Mouse (Mus musculus): ENCODE measurements around the gene Krt10. TPM values are rescaled to one million over a fixed set of nuclear protein-coding genes. Genes with fewer than 3 reads are reported as not detected.

Gene Krt10
- polyA plus RNA-seq (2011; ENCODE audit: insufficient read length, low read depth, missing spikeins) = 4.0 and 4.5 TPM in 2 replicates

GRCm38 (mm10) chr11:99389264-99389663 is at the start of gene Krt10:
Gene Krt10, minus strand, starts transcription at chr11:99389364.
- TF ChIP-seq CTCF (IDR thresholded peaks at IDR 0.05; ENCODE audit: borderline replicate concordance, insufficient read depth, low read length) (no peak), POLR2A (IDR thresholded peaks at IDR 0.05; ENCODE audit: low read depth, low read length) (no peak)
- Histone ChIP-seq H3K4me3 (ENCODE audit: insufficient read depth, low read length) (no peak within 1 kb of the TSS), H3K4me1 (ENCODE audit: control insufficient read depth, insufficient read depth, low read length) (no peaks in the 10 kb centered on the region), H3K27ac (ENCODE audit: insufficient read depth, low read length) (no peak within 1 kb of the TSS)

DNA sequence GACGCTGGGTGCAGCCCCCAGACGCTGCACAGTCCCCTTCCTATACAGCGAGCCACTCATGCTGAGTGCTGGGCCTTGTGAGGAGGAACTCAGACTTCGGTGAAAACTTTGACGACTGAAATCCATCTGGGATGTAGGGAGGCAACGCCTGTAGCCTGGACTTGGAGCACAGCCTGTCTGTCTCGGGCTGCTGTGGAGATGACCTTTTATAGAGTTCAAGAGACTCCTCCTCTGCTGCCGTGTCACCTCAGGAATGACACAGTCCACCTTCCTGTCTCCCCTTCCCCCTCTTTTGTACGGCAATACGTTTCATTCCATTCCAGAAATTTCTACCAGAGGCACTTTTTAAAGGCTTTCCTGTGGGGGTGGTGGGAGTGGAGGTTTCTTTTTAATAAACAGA is 48.8 kb upstream of the Krt10 start, which contains the start of gene Krt20:
Gene Krt20 (minus strand): TSS at position 179 of the 400 bp plus-strand sequence.
- no peaks in the 10 kb centered on the region for H3K4me1 ChIP-seq (ENCODE audit: control insufficient read depth, insufficient read depth, low read length)
- no peak within 1 kb of the TSS for H3K27ac ChIP-seq (ENCODE audit: insufficient read depth, low read length)
- no peak for TF ChIP-seq CTCF (IDR thresholded peaks at IDR 0.05; ENCODE audit: borderline replicate concordance, insufficient read depth, low read length)
- no peak for TF ChIP-seq POLR2A (IDR thresholded peaks at IDR 0.05; ENCODE audit: low read depth, low read length)
- H3K4me3 ChIP-seq (ENCODE audit: insufficient read depth, low read length) = no peak within 1 kb of the TSS

DNA sequence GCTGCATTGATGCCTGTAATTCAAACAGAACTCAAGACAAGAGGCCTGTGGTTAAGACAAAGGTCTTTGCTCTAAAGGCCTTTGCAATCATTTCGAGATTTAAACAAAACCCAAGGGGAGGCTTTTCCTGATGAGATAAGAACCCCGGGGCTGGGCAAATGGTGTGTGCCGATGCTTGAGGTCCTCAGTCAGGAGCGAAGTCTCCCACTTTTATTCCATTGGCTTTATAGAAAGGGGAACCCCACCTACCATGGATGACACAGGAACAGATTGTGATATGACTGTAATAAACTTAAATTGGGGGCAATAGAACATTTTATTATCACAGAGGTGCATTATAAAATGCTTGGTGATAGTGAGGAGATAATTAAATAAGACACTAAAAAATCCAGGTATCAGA is 47.5 kb upstream of the Krt10 start:
- Histone ChIP-seq H3K4me3 (ENCODE audit: insufficient read depth, low read length) (no peak overlapping the region), H3K27ac (ENCODE audit: insufficient read depth, low read length) (no peak overlapping the region), H3K4me1 (ENCODE audit: control insufficient read depth, insufficient read depth, low read length) (no peaks in the 10 kb centered on the region)
- no peak for TF ChIP-seq CTCF (IDR thresholded peaks at IDR 0.05; ENCODE audit: borderline replicate concordance, insufficient read depth, low read length)
- no peak for TF ChIP-seq POLR2A (IDR thresholded peaks at IDR 0.05; ENCODE audit: low read depth, low read length)

GRCm38 (mm10) chr11:99430670-99431069 is 41.5 kb upstream of the Krt10 start:
- Histone ChIP-seq H3K27ac (ENCODE audit: insufficient read depth, low read length) (no peak overlapping the region), H3K4me3 (ENCODE audit: insufficient read depth, low read length) (no peak overlapping the region), H3K4me1 (ENCODE audit: control insufficient read depth, insufficient read depth, low read length) (no peaks in the 10 kb centered on the region)
- no peak for TF ChIP-seq CTCF (IDR thresholded peaks at IDR 0.05; ENCODE audit: borderline replicate concordance, insufficient read depth, low read length)
- no peak for TF ChIP-seq POLR2A (IDR thresholded peaks at IDR 0.05; ENCODE audit: low read depth, low read length)

DNA sequence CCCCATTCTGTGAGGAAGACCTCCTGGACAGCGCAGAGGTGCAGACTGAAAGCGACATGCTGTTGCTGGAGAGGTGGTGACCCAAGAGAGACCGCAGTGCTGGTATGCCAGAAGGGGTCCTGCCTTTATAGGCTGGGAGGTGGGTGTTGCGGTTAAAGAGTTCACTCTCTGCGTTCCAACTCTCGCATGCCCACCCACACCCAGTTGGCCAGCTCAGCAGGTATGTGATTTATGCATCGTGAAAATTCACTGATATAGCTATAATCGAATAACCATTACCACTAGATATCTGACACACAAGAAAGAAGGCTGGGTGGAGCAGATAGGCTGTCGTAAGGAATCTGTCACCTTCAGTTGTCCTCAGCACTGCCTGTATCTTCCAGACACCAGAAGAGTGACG is 33.0 kb upstream of the Krt10 start, which contains the start of gene Krt12:
Gene Krt12 (minus strand): TSS at position 101 of the 400 bp plus-strand sequence.
- no peak within 1 kb of the TSS for H3K4me3 ChIP-seq (ENCODE audit: insufficient read depth, low read length)
- TF ChIP-seq POLR2A (IDR thresholded peaks at IDR 0.05; ENCODE audit: low read depth, low read length) (no peak), CTCF (IDR thresholded peaks at IDR 0.05; ENCODE audit: borderline replicate concordance, insufficient read depth, low read length) (no peak)
- no peaks in the 10 kb centered on the region for H3K4me1 ChIP-seq (ENCODE audit: control insufficient read depth, insufficient read depth, low read length)
- H3K27ac ChIP-seq (ENCODE audit: insufficient read depth, low read length) = no peak within 1 kb of the TSS

DNA sequence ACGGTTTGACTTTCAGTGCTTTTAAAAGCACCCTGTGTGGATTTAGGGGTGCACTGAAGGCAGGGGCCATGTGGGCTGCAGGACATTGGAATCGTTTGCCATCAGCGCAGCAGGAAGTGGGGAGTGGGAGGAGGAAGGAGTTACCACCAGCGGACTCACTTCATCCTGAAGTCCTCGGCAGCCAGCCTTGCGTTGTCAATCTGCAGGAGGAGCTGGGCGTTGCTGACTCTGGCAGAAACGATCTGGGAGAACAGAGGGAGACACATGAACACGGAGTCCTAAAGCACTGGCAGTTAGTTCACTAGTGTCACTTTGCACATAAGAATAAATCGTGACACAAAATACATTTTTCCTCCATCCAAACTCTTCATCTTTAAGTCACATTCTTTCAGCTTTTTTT is 31.4 kb upstream of the Krt10 start:
- H3K4me3 ChIP-seq (ENCODE audit: insufficient read depth, low read length) = no peak overlapping the region
- no peak overlapping the region for H3K27ac ChIP-seq (ENCODE audit: insufficient read depth, low read length)
- TF ChIP-seq POLR2A (IDR thresholded peaks at IDR 0.05; ENCODE audit: low read depth, low read length) = no peak
- no peak for TF ChIP-seq CTCF (IDR thresholded peaks at IDR 0.05; ENCODE audit: borderline replicate concordance, insufficient read depth, low read length)
- no peaks in the 10 kb centered on the region for H3K4me1 ChIP-seq (ENCODE audit: control insufficient read depth, insufficient read depth, low read length)

GRCm38 (mm10) chr11:99417819-99418218 is 28.7 kb upstream of the Krt10 start:
- Histone ChIP-seq H3K27ac (ENCODE audit: insufficient read depth, low read length) (no peak overlapping the region), H3K4me3 (ENCODE audit: insufficient read depth, low read length) (no peak overlapping the region), H3K4me1 (ENCODE audit: control insufficient read depth, insufficient read depth, low read length) (no peaks in the 10 kb centered on the region)
- no peak for TF ChIP-seq CTCF (IDR thresholded peaks at IDR 0.05; ENCODE audit: borderline replicate concordance, insufficient read depth, low read length)
- TF ChIP-seq POLR2A (IDR thresholded peaks at IDR 0.05; ENCODE audit: low read depth, low read length) = no peak

DNA sequence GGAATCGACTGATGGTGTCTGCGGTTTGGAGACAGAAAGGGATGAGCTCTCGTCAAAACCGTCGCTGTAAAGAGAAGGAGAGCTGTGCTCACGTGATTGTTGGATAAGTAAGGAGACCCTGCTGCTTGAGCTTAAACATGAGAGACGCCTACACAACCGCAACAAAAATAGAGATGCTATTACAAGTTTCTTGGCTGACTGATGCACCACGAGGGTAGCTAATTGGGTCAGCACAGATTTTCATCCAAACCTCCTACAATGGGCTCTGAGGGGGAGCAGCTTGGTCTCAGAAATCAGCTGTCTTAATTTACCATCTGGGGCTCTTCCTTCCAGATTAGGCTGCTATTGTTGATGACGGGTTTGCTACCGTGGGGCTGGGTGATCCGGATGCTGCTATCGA is 27.7 kb upstream of the Krt10 start:
- TF ChIP-seq POLR2A (IDR thresholded peaks at IDR 0.05; ENCODE audit: low read depth, low read length) = no peak
- TF ChIP-seq CTCF (IDR thresholded peaks at IDR 0.05; ENCODE audit: borderline replicate concordance, insufficient read depth, low read length) = no peak
- H3K4me1 ChIP-seq (ENCODE audit: control insufficient read depth, insufficient read depth, low read length) = no peaks in the 10 kb centered on the region
- H3K27ac ChIP-seq (ENCODE audit: insufficient read depth, low read length) = no peak overlapping the region
- H3K4me3 ChIP-seq (ENCODE audit: insufficient read depth, low read length) = no peak overlapping the region

- H3K27ac ChIP-seq (ENCODE audit: insufficient read depth, low read length) = no peak overlapping the region
- H3K4me1 ChIP-seq (ENCODE audit: control insufficient read depth, insufficient read depth, low read length) = no peaks in the 10 kb centered on the region
- H3K4me3 ChIP-seq (ENCODE audit: insufficient read depth, low read length) = no peak overlapping the region
- no peak for TF ChIP-seq POLR2A (IDR thresholded peaks at IDR 0.05; ENCODE audit: low read depth, low read length)
- no peak for TF ChIP-seq CTCF (IDR thresholded peaks at IDR 0.05; ENCODE audit: borderline replicate concordance, insufficient read depth, low read length)
These were observed 25.4 kb upstream of the Krt10 start for GRCm38 (mm10) chr11:99414463-99415147.

DNA sequence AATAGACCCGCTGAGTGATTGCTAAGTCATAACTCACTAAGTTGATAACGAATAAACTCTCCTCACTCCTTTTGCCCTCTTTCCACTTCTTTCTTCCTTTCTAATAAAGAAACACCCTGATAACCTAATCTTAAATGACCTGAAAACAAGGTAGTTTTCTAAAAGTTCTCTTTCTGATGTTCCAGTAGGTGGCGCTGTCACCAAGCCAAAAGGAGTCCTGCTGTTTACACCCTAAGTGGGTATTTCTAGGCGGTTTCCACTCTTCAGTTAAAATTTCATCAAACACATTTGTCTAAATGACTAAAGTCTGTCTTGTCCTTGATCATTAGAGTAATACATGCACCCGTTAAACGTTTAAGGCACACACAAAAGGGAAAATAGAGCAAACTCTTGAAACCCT is 24.1 kb upstream of the Krt10 start:
- Histone ChIP-seq H3K4me3 (ENCODE audit: insufficient read depth, low read length) (no peak overlapping the region), H3K27ac (ENCODE audit: insufficient read depth, low read length) (no peak overlapping the region), H3K4me1 (ENCODE audit: control insufficient read depth, insufficient read depth, low read length) (no peaks in the 10 kb centered on the region)
- TF ChIP-seq CTCF (IDR thresholded peaks at IDR 0.05; ENCODE audit: borderline replicate concordance, insufficient read depth, low read length) (no peak), POLR2A (IDR thresholded peaks at IDR 0.05; ENCODE audit: low read depth, low read length) (no peak)
